Mouse (Mus musculus): ENCODE measurements around the gene Aldh16a1.
"Not testable (repeated sequence)": the region's sequence is repeated elsewhere in the genome, so short reads cannot be mapped to it uniquely, and the experiment has no call there.

Gene Aldh16a1

GRCm38 (mm10) chr7:45157459-45157858, 3.1 kb upstream of the Aldh16a1 start:
- no peak for DNase-seq (ENCODE audit: low spot score in 2 of 2)

DNA sequence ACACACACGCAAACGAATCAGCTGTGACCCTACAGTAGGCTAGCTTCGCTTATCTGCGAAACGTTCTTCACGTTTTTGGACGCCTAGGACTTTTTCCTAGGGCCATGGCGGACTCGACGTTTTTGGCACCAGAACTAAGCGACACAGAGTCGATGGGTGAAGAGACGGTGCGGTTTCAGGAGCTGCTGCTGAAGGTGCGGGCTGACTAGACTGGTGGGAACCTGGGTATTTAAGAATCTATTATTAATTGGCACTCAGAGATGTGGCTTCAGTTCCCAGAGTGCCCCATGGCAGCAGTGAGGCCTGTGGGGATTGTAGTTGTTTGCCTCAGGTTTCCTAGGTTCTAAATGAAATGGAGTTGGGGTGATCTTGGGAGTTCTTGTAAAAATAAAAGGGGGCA, 1.8 kb upstream of the Aldh16a1 start:
- no peak for DNase-seq (ENCODE audit: low spot score in 2 of 2)

GRCm38 (mm10) chr7:45155590-45155989, 1.2 kb upstream of the Aldh16a1 start:
- no peak for DNase-seq (ENCODE audit: low spot score in 2 of 2)

DNA sequence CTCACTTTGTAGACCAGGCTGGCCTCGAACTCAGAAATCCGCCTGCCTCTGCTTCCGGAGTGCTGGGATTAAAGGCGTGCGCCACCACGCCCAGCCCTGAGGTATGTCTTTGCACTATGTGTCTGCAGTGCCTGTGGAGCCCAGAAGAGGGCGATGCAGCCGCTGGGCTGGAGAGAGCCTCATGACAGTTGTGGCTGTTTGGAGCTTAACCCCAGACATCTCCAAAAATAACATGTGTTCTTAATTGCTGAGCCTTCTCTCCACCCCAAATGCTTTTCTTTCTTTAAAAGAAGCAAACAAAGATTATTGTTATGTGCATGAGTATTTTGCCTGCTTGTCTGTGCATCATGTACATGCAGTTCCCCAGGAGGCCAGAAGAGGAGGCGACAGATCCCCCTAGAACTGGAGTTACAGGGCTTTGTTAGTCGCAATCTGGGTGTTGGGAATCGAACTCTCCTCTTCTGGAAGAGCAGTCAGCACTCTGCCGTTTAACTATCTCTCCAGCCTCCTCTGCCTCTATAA, 670 bp upstream of the Aldh16a1 start:
- no peak for DNase-seq (ENCODE audit: low spot score in 2 of 2)

DNA sequence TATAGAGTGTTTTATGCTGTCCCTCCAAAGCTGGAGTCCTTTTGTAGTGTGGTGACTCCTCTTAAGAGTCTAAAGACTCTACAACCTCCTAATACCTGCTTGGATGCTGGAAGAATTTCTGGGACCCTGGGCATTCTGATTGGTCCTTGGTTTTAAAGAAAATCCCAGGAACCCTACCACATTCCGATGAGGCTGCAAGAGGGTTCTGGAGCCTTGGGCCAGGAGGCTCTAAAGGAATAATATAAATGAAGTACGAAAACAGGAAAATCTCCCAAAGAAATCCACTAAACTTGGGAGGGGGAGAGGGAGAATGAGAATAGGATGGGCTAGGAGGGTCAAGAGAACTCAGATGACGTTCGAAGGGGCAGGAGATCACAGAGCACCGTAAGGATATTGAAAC, 798 bp downstream of the Aldh16a1 start:
- no peak for DNase-seq (ENCODE audit: low spot score in 2 of 2)

DNA sequence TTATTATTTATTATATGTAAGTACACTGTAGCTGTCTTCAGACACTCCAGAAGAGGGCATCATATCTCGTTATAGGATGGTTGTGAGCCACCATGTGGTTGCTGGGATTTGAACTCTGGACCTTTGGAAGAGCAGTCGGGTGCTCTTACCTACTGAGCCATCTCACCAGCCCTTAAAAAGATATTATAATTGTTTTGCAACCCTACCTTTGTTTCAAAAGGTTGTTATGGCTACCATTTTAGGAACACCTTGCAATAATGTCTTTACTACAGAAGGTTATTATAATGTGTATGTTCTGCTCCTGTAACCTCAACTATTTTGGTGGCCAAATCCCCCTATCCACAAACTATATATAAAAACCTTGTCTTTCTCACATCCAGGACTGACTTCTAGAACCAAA, 1.3 kb downstream of the Aldh16a1 start:
- not testable (repeated sequence) for DNase-seq (ENCODE audit: low spot score in 2 of 2)

- no peak for DNase-seq (ENCODE audit: low spot score in 2 of 2)
Observed at GRCm38 (mm10) chr7:45151303-45151702, 3.1 kb downstream of the Aldh16a1 start.

DNA sequence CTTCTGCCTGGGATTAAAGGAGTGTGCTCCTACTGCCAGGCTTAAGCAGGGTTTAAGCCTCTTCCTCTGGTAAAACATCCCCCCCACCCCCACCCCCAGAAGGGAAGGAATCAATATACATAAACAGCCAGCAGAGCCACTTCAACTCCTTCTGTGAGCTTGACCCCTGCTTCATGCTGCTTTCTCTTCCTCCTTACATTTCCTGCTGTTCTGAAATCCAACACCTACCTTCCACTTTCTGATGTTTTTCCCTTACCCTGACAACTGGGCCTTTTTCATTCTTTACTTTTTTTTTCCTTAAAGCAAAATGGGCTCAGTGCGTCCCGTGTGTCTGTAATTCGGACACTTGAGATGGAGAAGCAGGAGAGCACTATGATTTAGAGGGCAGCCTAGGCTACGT, 4.1 kb downstream of the Aldh16a1 start:
- DNase-seq (ENCODE audit: low spot score in 2 of 2) = no peak

DNA sequence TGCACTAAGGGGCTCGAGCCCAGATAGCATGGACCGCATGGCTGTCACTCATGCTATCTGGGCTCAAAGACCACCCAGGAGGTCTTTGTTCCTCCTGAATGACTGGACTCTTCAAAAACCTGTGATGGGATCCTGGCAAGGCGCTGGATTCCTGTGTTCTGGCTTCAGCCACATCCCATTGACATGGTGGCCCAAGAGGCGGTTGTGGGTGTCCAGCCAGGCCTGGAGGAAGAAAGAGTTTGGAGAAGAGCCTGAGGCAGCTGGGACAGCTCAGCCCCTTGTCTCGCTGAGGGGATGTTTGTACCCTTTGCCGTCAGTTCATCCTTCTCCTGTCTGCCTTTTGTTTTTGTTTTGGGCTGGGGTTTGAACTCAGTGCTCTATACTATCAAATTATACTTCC, 4.8 kb downstream of the Aldh16a1 start:
- DNase-seq (ENCODE audit: low spot score in 2 of 2) = no peak

DNA sequence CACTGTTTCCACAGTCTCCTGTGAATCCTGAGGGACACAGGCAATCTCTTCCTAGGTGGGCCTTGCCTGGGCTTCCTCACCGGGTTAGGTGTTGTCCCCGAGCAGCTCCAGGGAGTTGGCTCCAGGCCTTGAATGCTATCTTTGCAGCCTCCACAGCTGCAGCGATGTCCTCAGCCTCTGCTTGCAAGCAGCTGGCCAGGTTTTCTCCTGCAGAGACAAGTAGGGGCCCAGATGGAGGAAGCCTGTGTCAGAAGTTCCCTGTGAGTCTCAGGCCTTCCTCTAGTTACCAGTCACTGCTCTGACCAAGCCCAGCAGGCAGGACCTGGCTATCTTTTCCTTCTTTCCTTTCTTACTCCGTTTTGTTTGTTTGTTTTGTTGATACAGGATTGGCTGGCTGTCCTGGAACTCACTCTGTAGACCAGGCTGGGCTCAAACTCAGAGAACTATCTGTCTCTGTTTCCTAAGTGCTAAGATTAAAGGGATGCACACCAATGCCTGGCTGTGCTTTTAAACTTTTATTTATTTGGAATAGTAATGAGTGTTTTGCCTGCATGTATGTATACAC, 5.8 kb downstream of the Aldh16a1 start:
- DNase-seq (ENCODE audit: low spot score in 2 of 2) = no peak

GRCm38 (mm10) chr7:45147899-45148298, 6.5 kb downstream of the Aldh16a1 start:
- DNase-seq (ENCODE audit: low spot score in 2 of 2) = no peak

DNA sequence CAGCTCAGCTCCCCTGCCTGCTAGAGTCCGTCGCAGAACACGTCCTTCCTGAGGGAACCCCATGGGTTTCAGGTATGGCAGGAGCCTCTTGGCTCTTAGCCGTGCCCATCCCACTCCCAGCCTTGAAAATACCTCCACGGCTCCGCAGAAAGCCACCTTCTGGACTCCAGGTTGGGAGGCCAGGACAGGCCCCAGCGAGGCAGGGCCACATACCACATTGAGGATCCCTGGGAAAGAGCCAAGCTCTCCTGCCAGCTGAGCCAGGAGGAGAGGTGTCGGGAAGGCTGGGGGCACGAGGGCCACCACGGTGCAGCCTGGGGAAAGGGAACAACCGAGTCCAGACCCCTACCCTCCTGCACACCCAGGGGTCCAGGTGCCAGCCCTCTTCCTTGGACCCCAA, 7.1 kb downstream of the Aldh16a1 start:
- no peak for DNase-seq (ENCODE audit: low spot score in 2 of 2)

DNA sequence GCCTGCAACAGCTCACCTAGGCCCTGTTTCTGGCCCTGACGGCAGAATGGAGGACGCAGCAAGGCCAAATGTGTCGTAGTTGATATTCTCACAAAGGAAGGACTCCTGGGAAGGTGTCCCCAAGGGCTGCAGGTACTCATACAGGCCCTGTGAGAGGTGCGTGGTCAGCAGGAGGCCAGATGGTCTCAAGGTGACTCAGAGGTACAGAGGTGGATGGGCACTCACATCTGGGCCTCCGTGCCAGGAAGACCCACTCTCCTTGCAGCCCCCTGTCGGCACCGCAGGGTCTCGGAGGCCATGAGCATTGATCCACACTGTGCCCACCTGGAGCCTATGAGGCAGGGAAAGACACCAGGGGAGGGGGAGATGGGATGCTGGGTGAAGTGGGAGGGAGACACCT, 8.9 kb downstream of the Aldh16a1 start:
- no peak for DNase-seq (ENCODE audit: low spot score in 2 of 2)

DNA sequence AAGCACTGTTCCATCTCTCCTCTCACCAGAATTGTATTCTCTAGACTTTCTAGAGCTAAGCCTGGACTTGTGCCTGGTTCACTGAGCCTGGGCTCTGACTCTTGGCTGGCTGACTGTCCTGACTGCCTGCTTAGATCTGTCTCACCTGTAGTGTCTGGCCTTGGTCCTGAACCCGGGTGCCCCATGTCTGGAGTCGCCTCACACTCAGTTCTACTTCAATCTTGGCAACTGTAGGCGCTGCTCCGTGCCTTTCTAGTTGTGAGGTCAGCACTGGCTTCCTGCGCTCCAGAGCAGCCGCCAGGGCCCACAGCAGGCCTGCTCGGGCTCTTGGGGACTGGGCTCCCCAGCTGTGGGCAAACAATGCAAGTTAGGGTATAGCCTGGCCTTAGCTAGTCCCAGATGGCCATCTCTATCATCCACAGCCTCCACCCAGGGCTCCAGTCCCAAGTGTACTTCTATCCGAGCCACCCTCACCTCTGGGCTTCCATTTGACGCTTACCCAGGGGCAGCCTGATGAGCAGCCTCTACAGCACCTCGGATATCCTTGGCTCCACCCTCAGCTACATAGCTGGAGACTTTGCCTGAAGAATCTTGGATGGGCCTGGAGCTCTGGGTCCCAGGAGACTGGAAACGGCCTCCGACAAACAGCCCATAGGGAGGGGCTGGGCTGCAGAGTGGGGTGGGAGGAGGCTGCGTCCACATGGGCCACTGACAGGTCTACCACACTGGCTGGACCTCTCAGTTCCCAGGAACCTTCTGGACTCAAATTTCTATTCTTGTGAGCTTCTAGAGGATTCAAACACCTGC, 9.8 kb downstream of the Aldh16a1 start:
- no peak for DNase-seq (ENCODE audit: low spot score in 2 of 2)

- no peak for DNase-seq (ENCODE audit: low spot score in 2 of 2)
Observed at GRCm38 (mm10) chr7:45141914-45142313, 12.5 kb downstream of the Aldh16a1 start.

DNA sequence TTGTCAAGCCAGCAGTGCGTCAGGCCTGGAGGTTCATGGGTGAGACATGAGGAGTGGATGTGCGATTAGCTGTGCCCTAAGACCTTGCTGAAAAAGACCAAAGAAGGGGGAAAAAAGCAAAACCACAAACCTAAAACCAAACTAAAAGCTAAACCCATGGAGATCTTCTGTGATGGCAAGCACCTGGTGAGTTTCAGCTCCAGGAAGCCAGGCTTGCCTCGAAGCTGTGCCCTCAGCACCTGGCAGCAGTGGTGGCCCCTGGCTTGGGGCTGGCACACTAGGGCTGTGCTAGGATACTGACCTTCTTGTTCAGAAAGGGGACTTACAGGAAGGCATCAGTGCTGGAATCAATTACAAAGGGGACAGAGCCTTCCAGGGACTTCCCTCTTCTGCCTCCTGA, 13.1 kb downstream of the Aldh16a1 start:
- no peak for DNase-seq (ENCODE audit: low spot score in 2 of 2)

GRCm38 (mm10) chr7:45139904-45140723, 14.3 kb downstream of the Aldh16a1 start:
- DNase-seq (ENCODE audit: low spot score in 2 of 2) = no peak

DNA sequence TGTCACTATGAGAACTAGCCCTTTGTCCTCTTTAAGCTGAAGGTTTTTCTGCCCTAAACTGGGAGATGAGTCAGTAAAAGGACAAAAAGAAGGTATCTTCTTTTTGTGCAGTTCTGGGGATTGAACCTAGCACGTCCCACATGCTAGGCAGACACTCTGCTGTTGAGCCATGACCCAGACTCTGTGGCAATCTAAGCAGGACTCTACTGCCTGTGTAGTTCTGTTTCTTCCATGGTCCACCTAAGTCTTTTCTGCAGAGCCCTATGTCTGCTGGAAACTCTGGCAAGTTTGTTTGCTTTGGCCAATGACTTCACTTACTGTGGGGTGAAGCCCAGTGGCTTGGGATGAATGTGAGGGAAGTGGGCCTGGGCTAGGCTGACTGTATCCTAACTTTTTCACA, 16.0 kb downstream of the Aldh16a1 start:
- DNase-seq (ENCODE audit: low spot score in 2 of 2) = no peak

DNA sequence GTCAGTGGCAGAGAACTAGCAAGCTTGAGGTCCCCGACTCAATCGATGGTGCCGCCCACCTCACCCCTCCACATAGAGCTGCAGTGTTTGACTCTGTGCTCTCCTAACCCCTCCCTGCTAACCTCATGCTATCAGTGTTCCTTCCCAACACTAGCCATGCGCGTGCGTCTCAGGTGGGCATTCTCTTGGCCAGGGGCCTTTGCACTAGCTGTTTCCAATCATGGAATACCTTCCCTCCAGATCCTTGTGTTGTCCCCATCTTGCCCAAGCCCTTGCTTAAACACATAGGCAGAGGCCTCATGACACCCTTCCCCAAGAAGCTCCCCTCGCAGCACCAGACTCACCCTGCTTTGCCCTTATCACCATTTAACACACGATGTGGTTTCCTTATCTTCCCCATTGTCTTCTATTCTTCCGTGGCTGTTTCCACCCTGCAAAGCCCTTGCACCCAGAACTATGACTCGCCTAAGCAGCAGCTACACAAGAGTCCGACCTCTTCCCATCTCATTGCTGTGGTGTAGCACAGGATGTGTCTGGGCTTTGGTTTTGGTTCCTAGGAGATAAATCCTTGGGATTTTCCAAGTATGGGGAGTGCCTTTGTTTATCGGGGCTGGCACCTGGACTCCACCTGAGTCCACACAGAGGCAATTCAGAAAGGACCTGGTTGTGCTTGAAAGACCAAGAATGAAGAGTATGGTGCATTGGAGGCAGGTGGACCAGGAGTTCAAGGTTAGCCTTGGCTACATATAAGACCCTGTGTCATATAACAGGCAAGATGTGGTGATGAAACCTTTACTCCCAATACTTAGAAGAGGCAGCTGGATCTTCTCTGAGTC, 17.0 kb downstream of the Aldh16a1 start:
- no peak for DNase-seq (ENCODE audit: low spot score in 2 of 2)

- DNase-seq (ENCODE audit: low spot score in 2 of 2) = peak; percentile 86 to 89
Observed at GRCm38 (mm10) chr7:45135993-45136567, 18.3 kb downstream of the Aldh16a1 start, which contains the start of the genes Gm45713 and Flt3l. Gm45713 (minus strand) TSS chr7:45136231. Flt3l (minus strand) TSS chr7:45136432.

GRCm38 (mm10) chr7:45135370-45135769, 19.0 kb downstream of the Aldh16a1 start:
- no peak for DNase-seq (ENCODE audit: low spot score in 2 of 2)

All from frontal cortex, postnatal 25 days (tissue).